Mouse (Mus musculus) skeletal muscle tissue, postnatal 0 days (tissue): Measurements from ENCODE around the gene Pigz. TPM values are rescaled to one million over a fixed set of nuclear protein-coding genes. Genes with fewer than 3 reads are reported as not detected.

Experiments used
- microRNA-seq, 2 experiments: library from miRNA; unstranded; fragments of <30 nt; microRNA quantifications; one replicate each; pipeline ENCODE4; 2016
- polyA plus RNA-seq: library from polyadenylated mRNA; unstranded; fragments of >200 nt; fragmentation: Nextera tagmentation; extraction: Ambion mirVana; gene quantifications from 2 replicates; pipeline ENCODE4 v1.2.1, GENCODE M21; 2015

Pigz gene
- polyA plus RNA-seq: 2.5 and 2.6 TPM in 2 replicates

DNA sequence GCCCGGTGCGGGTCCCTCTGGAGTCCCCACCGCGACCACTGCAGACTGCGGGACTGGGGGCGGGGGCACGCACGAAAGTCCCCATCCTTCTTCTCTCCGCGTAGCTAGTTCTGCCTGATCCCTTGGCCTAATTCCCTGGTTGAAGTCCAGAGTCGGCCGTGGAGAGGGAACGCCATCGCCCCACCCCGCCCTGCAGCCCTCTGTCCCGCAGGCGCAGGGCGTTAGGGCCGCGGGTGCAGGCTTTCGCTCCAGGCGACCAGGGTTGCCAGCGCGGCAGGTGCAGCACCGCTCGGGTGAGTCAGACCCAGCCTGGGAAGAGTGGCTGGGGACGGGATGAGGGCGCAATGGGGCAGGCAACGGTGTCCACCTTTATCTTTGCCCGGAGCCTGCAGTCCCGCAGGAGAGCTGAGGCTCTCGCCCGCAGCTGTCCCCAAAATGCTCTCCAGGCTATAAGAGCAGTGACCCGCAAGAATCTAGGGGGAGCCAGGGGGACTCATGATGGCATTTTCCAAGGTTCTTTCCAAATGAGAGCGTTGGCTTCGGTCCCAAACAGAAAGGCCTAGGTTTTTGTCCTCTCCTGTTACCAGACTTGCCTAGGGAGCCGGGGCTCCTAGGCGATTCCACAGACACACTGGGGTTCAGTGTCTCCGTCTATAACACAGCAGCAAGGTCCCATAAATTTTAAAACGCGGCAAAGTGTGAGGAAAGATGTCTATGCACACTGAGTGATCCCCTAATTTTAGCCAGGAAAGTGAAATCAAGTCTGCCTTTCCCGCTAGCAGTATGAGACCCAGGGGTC, at the start of gene Pigz:
TSS of gene Pigz (plus strand) at position 101 of the 799 bp plus-strand sequence.

DNA sequence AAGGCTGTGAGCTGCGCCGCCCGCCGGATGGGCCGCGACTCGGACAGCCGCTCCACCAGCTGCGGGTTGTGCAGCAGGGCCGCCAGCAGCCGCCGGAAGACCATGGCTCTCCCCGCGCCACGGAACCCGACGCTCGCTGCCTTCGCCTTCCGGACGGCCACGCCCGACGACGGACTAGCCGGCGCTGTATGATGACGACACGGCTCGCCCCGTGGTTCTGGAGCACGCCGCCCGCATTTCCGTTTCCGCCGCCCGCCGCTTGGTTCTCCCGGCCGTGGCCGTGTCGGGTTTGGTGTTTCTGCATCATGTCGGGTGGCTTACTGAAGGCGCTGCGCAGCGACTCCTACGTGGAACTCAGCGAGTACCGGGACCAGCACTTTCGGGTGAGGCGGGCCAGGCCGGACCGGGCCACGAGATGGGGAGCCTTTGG, 14.7 kb downstream of the Pigz start, which contains the start of the genes 0610012G03Rik and Ncbp2:
TSS of gene 0610012G03Rik (minus strand) at position 150 of the 430 bp plus-strand sequence.
TSS of gene Ncbp2 (plus strand) at position 169 of the 430 bp plus-strand sequence.

Small RNA genes lying within 50 kb of the gene (microRNA-seq; reads per million reads assigned to microRNA genes)
- 0 reads per million in 2 experiments for gene Gm26269

Other genes starting within 250 kb of the Pigz start
- gene Meltf, start 55.0 kb upstream of the Pigz start, polyA plus RNA-seq: 0.17 and 0.29 TPM in 2 replicates
- 110 and 119 TPM in 2 replicates for gene 0610012G03Rik, start 14.6 kb downstream of the Pigz start, polyA plus RNA-seq
- 34.7 and 43.7 TPM in 2 replicates for gene Ncbp2, start 14.7 kb downstream of the Pigz start, polyA plus RNA-seq
- 6.2 and 6.3 TPM in 2 replicates for gene Senp5, start 69.4 kb downstream of the Pigz start, polyA plus RNA-seq
- 15.9 and 16.9 TPM in 2 replicates for gene Pak2, start 145.5 kb downstream of the Pigz start, polyA plus RNA-seq
- gene Pigx, start 165.9 kb downstream of the Pigz start, polyA plus RNA-seq: 37.9 and 38.3 TPM in 2 replicates
- gene Cep19, start 165.9 kb downstream of the Pigz start, polyA plus RNA-seq: 9.8 and 11.2 TPM in 2 replicates
- gene Nrros, start 231.7 kb downstream of the Pigz start, polyA plus RNA-seq: 13.0 and 20.7 TPM in 2 replicates
- not detected in 2 replicates for gene Bex6, start 246.0 kb downstream of the Pigz start, polyA plus RNA-seq